Mouse (Mus musculus): ENCODE data around the gene Selplg. TPM values are rescaled to one million over a fixed set of nuclear protein-coding genes. Genes with fewer than 3 reads are reported as not detected.
"Not testable (repeated sequence)": the region's sequence is repeated elsewhere in the genome, so short reads cannot be mapped to it uniquely, and the experiment has no call there.

Selplg gene
- polyA plus RNA-seq, 1 experiment from 2014 or later, result 0.51 TPM

DNA sequence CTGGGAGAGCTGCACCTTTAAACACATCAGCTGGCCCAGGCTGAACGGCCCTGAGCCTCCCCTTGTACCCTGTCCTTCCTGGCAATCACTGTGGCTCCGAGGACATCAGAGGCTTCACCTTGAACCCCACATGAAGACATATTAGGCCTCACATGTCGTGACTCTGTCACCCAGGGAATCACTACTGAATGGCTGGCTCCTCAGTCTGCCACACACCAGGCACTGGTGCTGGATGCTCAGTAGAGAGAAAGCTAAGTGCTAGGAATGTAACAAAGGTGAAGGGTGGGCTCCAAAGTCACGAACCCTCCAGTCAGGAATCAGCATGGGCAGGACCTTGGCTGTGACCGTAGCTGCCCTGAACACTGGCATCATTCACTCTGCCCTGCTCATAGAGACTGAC, 52.9 kb downstream of the Selplg start:
- H3K27me3 ChIP-seq (replicated peaks), result 0 out of 2 replicates have a peak, but pooled peaks cover 3% of the 10 kb centered on the region
- no peak for ATAC-seq (ENCODE audit: insufficient number of reproducible peaks, low FRiP score)
- no peak overlapping the region for H3K27ac ChIP-seq (ENCODE audit: poor library complexity, severe bottlenecking)
- peaks cover 18% of the 10 kb centered on the region for H3K4me1 ChIP-seq (replicated peaks)
- peaks cover 41% of the 10 kb centered on the region for H3K36me3 ChIP-seq
- no peaks in the 10 kb centered on the region for H3K9me3 ChIP-seq (replicated peaks)
- no peak overlapping the region for H3K4me3 ChIP-seq
- WGBS, result 71% methylated on average over 5 of the region's 5 CpGs
- H3K9ac ChIP-seq, result no peak overlapping the region
- H3K4me2 ChIP-seq, result no peak overlapping the region

GRCm38 (mm10) chr5:113777728-113778127, 54.7 kb downstream of the Selplg start:
- peaks cover 16% of the 10 kb centered on the region for H3K4me1 ChIP-seq (replicated peaks)

DNA sequence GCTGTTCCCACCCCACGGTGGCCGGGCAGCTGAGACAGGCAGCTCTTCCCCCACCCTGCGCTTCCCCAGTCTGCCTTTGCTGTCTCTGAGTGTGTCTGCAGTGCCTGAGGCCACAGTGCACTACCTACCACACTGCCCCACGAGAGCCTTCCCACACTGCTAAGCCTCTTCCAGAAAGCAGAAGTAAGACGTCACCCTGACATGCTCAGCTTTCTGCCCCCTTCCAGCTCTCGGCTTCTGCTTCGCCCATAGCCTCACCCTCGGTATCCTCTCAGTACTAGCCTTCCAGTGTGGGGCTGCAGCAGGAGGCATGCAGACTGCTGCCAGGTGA, 55.6 kb downstream of the Selplg start:
- no peaks in the 10 kb centered on the region for H3K9me3 ChIP-seq (replicated peaks)
- H3K27me3 ChIP-seq (replicated peaks), result no peaks in the 10 kb centered on the region
- H3K36me3 ChIP-seq, result peaks cover 46% of the 10 kb centered on the region
- ATAC-seq (ENCODE audit: insufficient number of reproducible peaks, low FRiP score), result no peak
- H3K4me1 ChIP-seq (replicated peaks), result peaks cover 12% of the 10 kb centered on the region
- no peak overlapping the region for H3K9ac ChIP-seq
- H3K27ac ChIP-seq (ENCODE audit: poor library complexity, severe bottlenecking), result no peak overlapping the region
- H3K4me3 ChIP-seq, result no peak overlapping the region
- WGBS, result 88% methylated on average over 8 of the region's 8 CpGs
- H3K4me2 ChIP-seq, result no peak overlapping the region

More at GRCm38 (mm10) chr5:113777728-113778127, 54.7 kb downstream of the Selplg start:
- not testable (repeated sequence) for H3K4me2 ChIP-seq; ATAC-seq (ENCODE audit: insufficient number of reproducible peaks, low FRiP score); H3K9me3 ChIP-seq (replicated peaks); H3K9ac ChIP-seq; H3K4me3 ChIP-seq; H3K27ac ChIP-seq (ENCODE audit: poor library complexity, severe bottlenecking); H3K27me3 ChIP-seq (replicated peaks)
- H3K36me3 ChIP-seq, result peaks cover 46% of the 10 kb centered on the region
- 89% methylated on average over 8 of the region's 8 CpGs for WGBS

GRCm38 (mm10) chr5:113776128-113776895, 56.1 kb downstream of the Selplg start:
- no peaks in the 10 kb centered on the region for H3K27me3 ChIP-seq (replicated peaks)
- no peak for ATAC-seq (ENCODE audit: insufficient number of reproducible peaks, low FRiP score)
- 92% methylated on average over 15 of the region's 15 CpGs for WGBS

DNA sequence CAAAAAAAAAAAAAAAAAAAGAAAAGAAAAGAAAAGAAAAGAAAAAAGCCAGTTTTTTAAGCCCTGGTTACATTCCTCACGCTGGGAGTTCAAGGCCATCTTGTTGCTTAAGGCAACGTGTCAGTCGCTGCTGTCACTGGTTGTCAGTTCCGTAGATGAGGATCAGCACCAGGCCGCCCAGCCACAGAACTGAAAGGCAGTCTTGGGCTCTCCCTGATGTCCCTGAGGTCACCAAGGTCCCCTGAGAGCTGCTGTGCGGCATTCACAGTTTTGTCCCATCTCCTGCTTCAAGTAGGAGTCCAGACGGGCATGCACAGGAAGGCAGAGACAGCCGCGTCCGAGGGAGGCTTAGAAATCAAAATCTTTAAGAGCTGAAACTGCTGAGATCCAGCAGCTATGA, 56.9 kb downstream of the Selplg start:
- 91% methylated on average over 10 of the region's 10 CpGs for WGBS
- Histone ChIP-seq H3K27me3 (replicated peaks) (no peaks in the 10 kb centered on the region), H3K4me3 (no peak overlapping the region), H3K27ac (ENCODE audit: poor library complexity, severe bottlenecking) (no peak overlapping the region), H3K36me3 (peaks cover 46% of the 10 kb centered on the region), H3K4me1 (replicated peaks) (peaks cover 13% of the 10 kb centered on the region), H3K9me3 (replicated peaks) (no peaks in the 10 kb centered on the region), H3K9ac (no peak overlapping the region), H3K4me2 (no peak overlapping the region)
- ATAC-seq (ENCODE audit: insufficient number of reproducible peaks, low FRiP score), result no peak

More at GRCm38 (mm10) chr5:113776128-113776895, 56.1 kb downstream of the Selplg start:
- no peak overlapping the region for H3K4me3 ChIP-seq
- H3K27ac ChIP-seq (ENCODE audit: poor library complexity, severe bottlenecking), result no peak overlapping the region
- no peaks in the 10 kb centered on the region for H3K9me3 ChIP-seq (replicated peaks)
- peaks cover 46% of the 10 kb centered on the region for H3K36me3 ChIP-seq
- H3K4me1 ChIP-seq (replicated peaks), result peaks cover 12% of the 10 kb centered on the region
- H3K4me2 ChIP-seq, result no peak overlapping the region
- no peak overlapping the region for H3K9ac ChIP-seq

- Histone ChIP-seq H3K4me3 (peak overlapping the region; percentile 93), H3K9me3 (replicated peaks) (no peaks in the 10 kb centered on the region), H3K36me3 (peaks cover 49% of the 10 kb centered on the region), H3K27me3 (replicated peaks) (no peaks in the 10 kb centered on the region), H3K4me1 (replicated peaks) (peaks cover 28% of the 10 kb centered on the region), H3K27ac (ENCODE audit: poor library complexity, severe bottlenecking) (no peak overlapping the region), H3K9ac (peak overlapping the region; percentile 90), H3K4me2 (peak overlapping the region; percentile 90)
- 1% methylated on average over 7 of the region's 7 CpGs for whole genome bisulfite sequencing
- no peak for ATAC-seq (ENCODE audit: insufficient number of reproducible peaks, low FRiP score)
Measured at GRCm38 (mm10) chr5:113773664-113774063, 58.8 kb downstream of the Selplg start.

DNA sequence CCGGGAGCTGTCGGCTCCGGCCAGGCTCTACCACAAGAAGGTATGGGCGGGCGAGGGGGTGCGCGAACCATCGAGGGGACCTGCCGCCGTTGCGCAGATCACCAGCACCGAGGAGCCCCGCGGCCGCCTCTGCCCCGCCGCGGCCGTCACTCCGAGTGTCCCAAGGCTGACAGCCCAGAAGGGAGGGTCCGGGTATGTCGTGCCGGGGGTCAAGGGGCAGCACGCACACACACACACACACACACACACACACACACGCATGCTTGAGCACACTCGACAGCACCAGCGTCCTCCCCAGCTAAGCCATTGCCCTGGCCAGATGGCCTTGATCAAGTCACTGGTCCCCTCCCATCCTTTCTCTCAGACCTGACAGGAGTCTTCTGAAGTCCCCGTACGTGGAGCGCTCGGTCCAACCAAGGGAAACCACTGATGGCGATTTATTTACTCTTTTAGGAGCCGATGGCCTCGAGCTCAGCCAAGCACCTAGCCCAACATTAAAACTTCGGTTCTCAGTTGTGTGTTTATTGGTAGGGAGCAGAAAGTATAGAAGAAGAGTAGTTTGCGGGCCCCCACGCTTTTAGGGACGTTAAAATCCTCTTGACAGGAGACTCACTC, 59.4 kb downstream of the Selplg start:
- Histone ChIP-seq H3K4me2 (peak overlapping the region; percentile 90), H3K36me3 (peaks cover 49% of the 10 kb centered on the region), H3K4me3 (peak overlapping the region; percentile 93), H3K9me3 (replicated peaks) (no peaks in the 10 kb centered on the region), H3K4me1 (replicated peaks) (peaks cover 32% of the 10 kb centered on the region), H3K27me3 (replicated peaks) (no peaks in the 10 kb centered on the region), H3K27ac (ENCODE audit: poor library complexity, severe bottlenecking) (peak overlapping the region; percentile 6; the same call in 1 of the 2 replicates), H3K9ac (peak overlapping the region; percentile 90)
- peak; percentile 30 for ATAC-seq (ENCODE audit: insufficient number of reproducible peaks, low FRiP score)
- 3% methylated on average over 26 of the region's 38 CpGs for WGBS

DNA sequence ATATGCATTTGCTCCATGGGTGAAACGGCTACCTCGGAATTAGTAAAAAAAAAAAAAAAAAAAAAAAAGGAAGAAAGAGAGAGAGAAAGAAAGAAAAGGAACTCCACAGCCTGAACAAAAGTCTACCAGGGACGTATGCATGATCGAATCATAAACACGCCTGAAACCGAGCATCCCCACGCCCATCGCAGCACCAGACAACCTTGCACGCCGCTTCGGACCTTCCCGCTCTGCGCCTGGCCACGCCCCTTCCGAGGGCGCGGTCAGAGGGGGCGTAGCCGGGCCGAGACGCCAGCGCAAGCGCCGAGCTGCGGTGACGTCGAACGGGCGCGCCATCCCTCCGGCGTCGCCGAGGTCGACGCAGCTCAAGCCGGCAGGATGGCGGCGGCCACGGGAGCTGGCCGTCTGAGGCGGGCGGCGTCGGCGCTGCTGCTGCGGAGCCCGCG, 60.0 kb downstream of the Selplg start, which contains the start of the genes Sart3 and Iscu:
Sart3 (minus strand) TSS at position 61 of the 446 bp plus-strand sequence.
Iscu (plus strand) TSS at position 299 of the 446 bp plus-strand sequence.
- Histone ChIP-seq H3K9ac (peak within 1 kb of the TSS; percentile 96), H3K9me3 (replicated peaks) (no peaks in the 10 kb centered on the region), H3K4me2 (peak within 1 kb of the TSS; percentile 90), H3K36me3 (peaks cover 51% of the 10 kb centered on the region), H3K4me3 (peak within 1 kb of the TSS; percentile 93), H3K27me3 (replicated peaks) (no peaks in the 10 kb centered on the region), H3K27ac (ENCODE audit: poor library complexity, severe bottlenecking) (peak within 1 kb of the TSS; percentile 92), H3K4me1 (replicated peaks) (peaks cover 33% of the 10 kb centered on the region)
- under 1% methylated on average over 49 of the region's 49 CpGs for WGBS
- ATAC-seq (ENCODE audit: insufficient number of reproducible peaks, low FRiP score), result peak; percentile 91

- peaks cover 35% of the 10 kb centered on the region for H3K4me1 ChIP-seq (replicated peaks)
- H3K4me3 ChIP-seq, result peak overlapping the region; percentile 93
- H3K9ac ChIP-seq, result peak overlapping the region; percentile 96
- peak overlapping the region; percentile 92 for H3K27ac ChIP-seq (ENCODE audit: poor library complexity, severe bottlenecking)
- peak; percentile 86 for ATAC-seq (ENCODE audit: insufficient number of reproducible peaks, low FRiP score)
- H3K27me3 ChIP-seq (replicated peaks), result no peaks in the 10 kb centered on the region
- WGBS, result under 1% methylated on average over 97 of the region's 97 CpGs
- no peaks in the 10 kb centered on the region for H3K9me3 ChIP-seq (replicated peaks)
- peaks cover 52% of the 10 kb centered on the region for H3K36me3 ChIP-seq
- H3K4me2 ChIP-seq, result peak overlapping the region; percentile 90
Measured at GRCm38 (mm10) chr5:113771213-113772162, 61.0 kb downstream of the Selplg start.

- no peak overlapping the region for H3K4me2 ChIP-seq
- no peak for ATAC-seq (ENCODE audit: insufficient number of reproducible peaks, low FRiP score)
- H3K36me3 ChIP-seq, result peaks cover 39% of the 10 kb centered on the region
- H3K9ac ChIP-seq, result no peak overlapping the region
- no peaks in the 10 kb centered on the region for H3K9me3 ChIP-seq (replicated peaks)
- H3K27ac ChIP-seq (ENCODE audit: poor library complexity, severe bottlenecking), result no peak overlapping the region
- 88% methylated on average over 8 of the region's 8 CpGs for WGBS
- no peaks in the 10 kb centered on the region for H3K27me3 ChIP-seq (replicated peaks)
- no peak overlapping the region for H3K4me3 ChIP-seq
- H3K4me1 ChIP-seq (replicated peaks), result peaks cover 44% of the 10 kb centered on the region
Measured at GRCm38 (mm10) chr5:113768806-113769205, 63.6 kb downstream of the Selplg start.
